Mouse (Mus musculus) kidney, adult 11 months (tissue): ENCODE data around the gene Vstm2b.

ENCODE experiments used
- DNase-seq: peaks from one replicate; pipeline ENCODE4 v3.0.0; 2022

The Vstm2b gene

DNA sequence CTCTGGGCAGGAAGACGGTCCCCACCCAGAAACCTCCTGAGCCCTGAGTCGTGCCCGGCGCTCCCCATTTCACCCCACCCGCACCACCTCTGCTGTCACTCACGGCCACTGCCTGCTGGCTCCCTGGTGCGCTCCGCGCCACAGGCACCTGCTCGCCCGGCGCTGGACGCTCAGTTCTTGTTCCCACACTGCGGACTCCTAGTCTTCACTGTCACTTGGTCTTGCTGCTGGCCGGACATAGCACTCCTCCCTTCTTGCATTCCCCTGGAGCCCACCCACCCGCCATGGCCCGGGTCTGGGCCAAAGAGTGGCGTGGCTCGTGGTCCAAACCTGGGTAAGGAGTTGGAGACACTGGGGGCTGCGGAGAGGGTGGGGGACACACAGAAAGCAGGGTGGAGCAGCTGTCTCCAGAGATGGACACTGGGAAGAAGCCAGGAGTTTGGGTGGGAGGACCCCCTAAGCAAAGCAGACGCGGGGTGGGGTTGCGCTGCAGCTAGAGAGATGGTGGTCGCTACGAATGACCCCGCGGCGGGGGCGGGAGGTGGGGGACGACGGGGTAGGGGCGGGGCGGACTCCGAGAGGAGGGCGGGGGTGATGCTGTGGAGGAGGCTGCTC is at the start of gene Vstm2b:
TSS of gene Vstm2b (plus strand) at position 233 of the 615 bp plus-strand sequence.
- no peak for DNase-seq

DNA sequence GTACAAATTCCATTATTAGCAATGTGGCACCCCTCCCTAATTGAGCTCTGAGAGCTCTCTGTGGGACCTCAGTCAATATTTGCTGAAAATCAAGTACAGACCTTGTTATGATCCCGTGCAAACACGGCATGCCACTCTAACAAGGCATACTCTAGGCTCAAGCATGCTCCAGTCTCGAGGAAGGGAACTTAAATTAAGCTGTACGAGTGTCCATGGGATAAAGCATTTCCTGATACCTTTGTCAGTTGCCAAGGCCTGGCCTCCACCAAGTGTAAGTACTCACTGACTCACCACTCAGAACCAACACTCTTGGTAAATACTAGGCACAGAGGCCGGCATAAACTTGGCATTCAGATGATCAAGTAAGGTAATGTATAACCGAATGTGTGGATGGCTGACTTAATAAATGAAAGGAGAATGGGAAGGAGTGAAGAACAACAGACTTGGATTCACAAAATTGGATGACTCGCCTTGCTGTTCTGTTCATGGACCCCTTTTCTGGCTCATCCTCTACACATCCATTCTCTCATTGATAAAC is 42.0 kb upstream of the Vstm2b start:
- peak; percentile 15 for DNase-seq

DNA sequence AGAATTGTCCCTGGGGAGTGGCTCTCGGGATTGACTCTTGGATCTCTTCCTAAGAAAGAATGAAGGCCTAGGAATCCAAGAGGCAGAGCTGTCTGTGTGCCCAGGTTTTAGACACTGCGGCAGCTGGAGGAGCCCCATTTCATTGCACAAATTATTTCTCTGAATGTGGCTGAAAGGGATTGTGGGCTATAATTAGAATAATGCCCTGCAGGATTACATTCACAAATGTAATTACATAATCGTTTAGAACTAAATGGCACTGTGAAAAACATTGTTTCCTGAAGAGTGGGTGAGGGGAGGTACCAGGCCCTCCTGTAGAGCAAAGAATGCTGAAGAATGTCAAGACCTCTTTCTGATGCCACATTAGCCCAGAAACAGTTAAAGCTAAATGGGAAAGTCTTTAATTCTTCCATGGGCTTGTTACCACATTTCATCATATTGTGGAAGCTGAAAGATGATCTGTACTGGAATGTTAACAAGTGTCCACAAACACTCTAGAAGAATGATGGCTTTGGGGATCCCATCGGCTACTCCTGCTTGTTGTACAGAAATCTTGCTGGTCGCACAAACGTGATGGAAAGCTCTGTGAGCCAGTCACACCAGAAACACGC is 24.6 kb upstream of the Vstm2b start:
- no peak for DNase-seq

DNA sequence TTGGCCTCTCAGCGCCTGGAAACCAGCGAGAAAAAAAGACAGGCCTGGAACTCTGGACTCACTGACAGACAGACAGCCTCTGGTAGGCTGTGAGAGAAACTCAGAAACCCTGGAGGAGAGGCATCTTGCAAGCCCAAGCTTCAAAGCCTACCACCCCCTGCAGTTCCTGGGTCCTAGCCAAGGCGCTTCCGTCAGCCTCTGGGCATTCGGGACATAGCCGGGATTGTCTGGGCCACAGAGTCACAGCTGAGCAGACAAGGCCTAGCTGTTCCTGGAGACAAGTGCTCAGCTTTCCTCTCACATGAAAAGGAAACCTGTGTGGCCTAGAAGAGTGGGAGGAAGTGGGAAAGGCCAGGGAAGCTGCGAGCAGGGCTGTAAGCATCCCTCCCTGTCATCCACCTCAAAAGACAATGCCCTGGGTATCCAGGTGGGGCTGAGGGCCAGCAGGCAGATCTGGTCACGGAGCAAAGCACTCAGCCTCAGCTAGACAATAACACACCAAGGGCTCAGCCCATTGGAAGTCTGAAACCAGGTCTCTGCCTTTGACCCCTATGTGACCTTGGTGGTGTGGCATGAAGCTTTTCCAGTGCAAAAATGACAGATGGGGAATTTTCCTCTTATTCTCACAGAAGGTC is 13.2 kb upstream of the Vstm2b start:
- DNase-seq: peak; percentile 49

DNA sequence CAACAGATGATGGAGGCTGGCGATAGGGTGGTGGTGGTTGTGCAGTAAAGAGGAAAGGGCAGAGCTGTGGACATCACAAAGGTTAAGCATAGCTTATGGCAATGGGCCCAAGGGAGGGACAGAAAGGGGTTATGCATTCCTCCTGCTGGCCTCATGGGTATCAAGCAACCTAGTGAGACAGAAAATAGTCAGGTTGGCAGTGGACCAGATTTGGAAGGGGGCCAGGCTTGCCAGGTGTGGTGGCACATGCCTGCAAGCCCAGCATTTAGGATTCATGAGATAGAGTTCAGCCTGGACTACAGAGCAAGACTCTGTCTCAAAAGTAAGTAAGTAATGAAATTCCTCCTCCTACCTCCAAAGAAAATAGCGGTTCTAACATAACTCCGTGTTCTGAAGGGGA is 9.8 kb upstream of the Vstm2b start:
- no peak for DNase-seq

DNA sequence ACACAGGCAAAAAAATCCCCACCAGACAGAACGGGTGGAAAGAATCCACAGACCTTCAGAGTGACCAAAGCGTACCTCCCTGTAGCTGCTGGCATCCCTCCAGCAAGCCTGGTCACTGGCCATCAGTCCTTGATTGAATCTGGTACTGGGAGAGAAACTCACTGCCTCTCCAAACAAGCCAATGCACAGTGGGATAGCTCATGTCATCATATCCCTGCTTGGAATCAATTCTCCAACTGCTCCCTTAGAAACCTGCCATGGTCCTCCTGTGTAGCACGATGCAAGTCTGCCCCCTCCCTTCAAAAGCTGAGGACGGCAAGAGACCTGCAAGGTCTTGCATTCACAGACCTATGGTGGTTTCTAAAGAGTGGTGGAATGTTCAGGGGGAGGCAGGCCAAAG is 1.2 kb upstream of the Vstm2b start:
- DNase-seq: no peak

DNA sequence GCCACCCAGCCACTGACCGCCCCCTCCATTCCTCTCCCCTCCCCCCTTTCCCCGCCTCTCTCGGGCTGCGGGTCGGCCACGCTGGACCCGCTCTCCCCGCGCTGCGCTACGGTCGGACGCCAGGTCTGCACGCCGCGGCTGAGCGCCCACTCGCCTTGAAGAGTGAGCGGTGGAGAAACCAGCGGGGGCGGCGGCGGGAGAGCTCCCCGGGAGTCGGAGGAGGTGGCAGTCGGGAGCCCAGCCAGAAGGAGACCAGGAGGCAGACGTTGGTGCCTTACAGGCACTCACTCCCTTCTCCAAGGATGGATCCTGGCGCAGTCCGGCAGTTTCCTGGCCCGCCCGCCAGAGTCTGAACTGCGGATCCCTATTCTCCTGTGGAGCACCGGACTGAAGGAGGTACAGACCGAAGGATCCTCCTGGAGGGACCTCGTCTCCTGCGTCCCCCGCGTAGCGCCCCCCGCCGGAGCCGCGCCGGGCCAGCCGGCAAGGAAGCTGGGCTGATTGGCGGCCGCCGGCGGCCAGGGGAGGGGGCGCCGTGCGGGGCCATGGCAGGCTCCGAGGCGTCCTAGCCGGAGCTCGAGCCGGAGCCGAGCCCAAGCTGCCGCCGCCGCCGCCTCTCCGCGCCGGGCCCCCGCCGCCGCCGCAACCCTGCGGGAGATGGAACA is 715 bp downstream of the Vstm2b start:
- no peak for DNase-seq

DNA sequence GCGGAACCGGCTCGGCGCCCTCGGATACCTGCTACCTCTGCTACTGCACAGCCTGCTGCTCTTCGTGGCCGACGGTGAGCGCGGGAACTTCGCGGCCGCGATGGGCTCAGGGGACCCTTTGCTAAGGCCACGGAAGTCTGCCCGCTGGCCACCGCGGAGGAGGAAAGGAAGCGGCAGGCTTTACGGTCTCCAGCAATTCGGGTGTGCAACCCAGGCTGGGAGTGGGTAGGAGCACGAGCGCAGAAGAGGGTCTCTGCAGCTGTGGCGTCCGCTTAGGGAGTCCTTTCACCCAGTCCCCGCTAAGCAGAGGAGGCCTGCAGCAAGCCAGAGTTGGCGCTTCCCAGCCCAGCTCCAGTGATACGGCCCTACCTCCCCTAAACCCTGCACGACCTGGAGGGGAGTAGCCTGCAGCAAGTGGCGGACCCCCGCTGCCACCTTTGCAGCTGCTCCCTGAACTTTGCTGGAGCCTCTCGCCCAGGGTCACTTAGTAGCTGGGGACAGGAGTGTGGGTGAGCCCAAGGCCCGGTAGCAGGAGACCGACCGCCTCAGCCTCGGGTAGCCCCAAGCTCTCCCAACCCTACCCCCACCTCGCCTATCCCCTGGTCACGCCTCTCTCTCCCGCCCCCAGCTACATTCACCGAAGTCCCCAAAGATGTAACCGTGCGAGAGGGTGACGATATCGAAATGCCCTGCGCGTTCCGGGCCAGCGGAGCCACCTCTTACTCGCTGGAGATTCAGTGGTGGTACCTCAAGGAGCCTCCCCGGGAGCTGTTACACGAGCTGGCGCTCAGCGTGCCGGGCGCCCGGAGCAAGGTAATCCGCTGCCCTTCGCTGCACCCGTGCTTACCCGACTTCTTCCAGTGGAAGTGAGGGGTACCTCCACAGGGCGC is 1.5 kb downstream of the Vstm2b start:
- no peak for DNase-seq

DNA sequence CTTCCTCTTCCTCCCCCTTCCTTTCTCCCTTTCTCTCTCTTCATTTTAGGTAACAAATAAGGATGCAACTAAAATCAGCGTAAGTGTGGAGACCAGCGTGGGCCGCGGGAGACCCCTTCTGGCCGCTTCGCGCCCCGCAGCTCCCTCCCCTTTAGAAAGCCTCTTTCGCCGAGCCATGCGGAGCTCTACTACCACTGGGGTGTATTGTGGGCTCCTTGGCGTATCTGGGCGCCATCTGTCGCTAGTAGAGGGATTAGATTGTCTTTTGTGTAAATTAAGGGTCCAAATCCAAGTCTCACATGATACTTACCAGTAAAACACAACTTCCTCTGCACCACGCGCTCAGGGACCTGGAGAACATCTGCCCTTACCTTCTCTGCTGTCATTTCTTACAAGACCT is 3.1 kb downstream of the Vstm2b start:
- peak; percentile 46 for DNase-seq

DNA sequence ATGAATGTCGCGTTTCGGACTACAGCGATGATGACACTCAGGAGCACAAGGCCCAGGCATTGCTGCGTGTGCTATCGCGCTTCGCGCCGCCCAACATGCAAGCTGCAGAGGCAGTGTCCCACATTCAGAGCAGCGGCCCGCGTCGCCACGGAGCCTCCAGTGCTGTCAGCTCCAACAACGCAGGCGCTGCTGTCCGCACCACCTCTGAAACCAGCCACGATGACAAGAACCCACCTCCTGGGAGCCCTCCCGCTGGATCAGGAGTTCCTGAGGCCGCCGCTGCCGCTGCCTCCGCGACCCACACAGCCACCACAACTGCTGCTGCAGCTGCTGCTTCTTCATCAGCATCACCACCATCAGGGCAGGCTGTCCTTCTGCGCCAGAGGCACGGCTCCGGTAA is 4.4 kb downstream of the Vstm2b start:
- no peak for DNase-seq

DNA sequence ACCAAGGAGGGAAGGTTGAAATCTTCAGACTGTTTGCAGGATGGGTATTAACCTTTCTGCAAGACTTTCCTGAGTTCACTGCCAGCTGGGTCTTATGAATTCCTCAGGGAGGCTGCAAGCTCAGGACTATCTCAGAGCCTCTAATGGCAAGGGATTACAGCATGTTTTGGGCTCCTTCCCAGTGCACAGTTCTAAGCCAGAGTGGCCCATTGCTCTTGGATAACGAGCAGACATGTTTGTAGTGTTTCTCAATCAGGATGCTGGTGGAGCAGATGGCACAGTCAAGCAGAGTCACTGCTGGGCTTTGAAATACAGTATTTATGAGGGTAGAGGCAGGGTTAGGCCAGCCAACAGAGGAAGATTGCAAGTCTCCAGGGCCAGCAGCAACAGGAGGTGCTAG is 8.4 kb downstream of the Vstm2b start:
- no peak for DNase-seq

DNA sequence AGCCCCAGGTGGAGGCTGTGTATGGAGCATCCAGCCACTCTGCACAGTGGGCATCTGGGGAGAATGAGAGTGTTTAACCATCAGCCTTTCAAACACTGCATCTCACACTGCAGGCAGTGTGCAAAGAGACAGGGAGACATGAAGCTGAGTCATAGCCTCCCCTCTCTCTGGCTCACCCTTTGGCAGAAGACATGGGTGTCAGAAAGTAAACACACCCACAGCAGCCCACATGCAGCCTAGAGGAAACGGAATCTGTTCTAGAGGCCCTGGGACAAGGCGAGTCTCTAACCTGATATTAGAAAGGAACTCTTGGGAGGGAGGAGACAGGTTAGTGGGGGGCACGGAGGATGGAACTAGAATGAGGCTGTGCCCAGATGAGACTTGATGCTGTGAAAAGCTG is 18.6 kb downstream of the Vstm2b start:
- no peak for DNase-seq

DNA sequence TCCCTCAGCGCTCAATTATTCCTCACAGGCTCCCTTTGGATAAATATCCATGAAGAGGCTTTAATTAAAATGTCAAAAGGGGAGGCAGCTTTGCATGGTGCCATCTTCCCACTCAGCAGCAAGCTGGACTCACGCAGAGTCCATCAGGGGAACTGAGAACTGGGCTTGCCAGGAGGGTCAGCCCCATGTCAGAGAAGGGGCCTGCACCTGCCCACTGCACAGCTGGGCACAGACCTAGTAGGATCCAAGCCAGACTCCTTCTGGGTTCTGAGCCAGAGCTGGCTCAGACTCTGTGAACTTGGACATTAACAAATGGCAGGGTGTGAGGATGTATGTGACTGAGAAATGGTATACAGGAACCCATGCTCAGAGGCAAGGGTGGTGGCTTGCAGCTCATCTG is 22.0 kb downstream of the Vstm2b start:
- DNase-seq: no peak

DNA sequence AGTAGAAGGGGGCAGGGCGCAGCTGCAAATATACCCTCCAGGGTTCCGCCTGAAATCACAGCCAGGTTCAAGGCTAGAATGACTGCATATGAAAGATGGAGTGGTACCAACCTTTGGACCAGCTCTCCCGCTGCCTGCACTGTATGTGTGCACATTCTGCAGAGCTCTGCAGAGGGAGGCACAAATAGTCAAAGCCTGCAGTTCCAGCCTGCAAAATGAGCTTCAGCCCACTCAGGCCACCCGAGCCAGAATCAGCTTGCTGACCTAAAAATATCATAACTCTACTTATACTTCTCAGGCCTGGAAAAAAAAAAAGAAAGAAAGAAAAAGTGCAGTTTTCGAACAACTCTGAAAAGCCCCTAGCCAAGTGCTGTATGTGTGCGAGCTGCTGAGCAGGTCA is 23.2 kb downstream of the Vstm2b start:
- DNase-seq: no peak

DNA sequence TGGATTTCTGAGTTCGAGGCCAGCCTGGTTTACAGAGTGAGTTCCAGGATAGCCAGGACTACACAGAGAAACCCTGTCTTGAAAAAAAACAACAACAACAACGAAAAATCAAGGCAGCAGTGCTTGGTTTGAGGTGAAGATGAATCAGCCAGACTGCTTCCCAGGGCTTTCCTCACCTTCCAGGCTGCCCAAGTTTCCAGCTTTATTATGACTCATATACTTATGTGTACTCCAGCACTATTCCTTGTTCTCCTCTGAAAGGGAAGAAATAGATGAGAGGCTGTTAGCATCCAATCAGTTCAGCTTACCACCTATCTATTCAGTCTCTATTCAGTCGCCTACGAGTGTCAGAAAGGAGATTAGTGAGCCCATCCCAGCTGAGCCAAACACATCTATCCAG is 24.7 kb downstream of the Vstm2b start:
- DNase-seq: no peak

DNA sequence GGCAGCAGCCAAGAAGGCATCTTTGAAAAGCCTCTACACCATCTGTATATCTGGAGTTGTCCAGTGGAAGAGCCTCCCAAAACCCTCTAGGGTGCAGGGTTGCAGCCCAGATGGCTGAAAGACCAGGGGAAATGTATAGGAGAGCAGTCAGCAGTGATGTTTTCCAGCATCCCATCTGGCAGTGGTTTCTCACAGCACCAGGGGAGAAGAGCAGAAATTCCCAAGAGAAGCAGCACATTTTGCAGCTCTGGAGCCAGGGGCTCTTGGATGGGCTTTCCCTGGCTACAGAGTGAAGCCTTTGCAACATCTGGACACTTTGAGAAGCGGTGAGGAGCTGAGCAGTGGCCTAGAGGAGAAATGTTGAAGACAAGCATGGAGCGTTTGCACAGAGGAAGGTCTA is 30.3 kb downstream of the Vstm2b start:
- DNase-seq: no peak

DNA sequence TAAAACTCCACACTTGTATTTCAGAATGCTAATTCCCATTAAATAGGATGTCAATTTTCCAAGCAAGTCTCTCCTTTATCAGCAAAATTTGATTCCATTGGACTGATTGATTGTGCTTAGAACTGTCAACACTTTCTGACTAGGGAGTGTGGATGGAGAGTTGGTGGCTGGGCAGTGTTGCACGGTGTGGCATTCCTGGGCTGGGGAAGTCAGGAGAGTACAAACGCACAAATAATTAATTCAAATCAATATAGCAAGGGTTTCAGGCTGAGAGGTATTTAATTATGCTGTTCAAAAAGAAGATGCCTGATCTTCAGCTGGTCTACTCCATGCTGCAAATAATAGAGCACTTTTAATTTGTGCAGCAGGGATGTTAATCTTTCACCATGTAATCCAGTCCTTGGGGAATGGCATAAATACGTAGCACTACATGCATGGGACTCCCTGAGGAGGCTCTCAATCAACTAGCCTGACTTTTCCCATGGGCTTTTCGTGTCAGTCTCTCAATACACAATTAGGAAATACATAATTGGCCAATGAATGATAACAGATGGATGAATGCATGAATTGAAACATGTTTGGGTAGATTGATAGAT is 38.6 kb downstream of the Vstm2b start:
- DNase-seq: no peak

DNA sequence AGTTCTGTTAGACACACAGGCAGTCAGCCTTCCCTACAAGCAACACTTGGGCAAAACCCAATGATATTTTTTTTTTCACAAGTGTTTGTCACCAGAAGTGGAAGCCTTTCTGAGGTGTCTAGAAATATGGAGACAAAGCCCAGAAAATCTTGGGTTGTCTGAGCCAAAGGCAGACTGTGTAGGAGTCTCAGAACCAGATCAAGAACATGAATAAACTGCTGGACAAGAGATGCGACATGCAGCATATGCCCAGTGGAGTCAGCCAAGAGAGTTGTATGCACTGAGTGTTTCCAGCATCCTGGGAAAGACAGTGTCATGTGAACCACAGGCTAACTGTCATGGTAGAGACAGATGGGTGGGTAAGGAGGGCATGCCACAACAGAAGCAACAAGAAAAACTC is 41.2 kb downstream of the Vstm2b start:
- no peak for DNase-seq

DNA sequence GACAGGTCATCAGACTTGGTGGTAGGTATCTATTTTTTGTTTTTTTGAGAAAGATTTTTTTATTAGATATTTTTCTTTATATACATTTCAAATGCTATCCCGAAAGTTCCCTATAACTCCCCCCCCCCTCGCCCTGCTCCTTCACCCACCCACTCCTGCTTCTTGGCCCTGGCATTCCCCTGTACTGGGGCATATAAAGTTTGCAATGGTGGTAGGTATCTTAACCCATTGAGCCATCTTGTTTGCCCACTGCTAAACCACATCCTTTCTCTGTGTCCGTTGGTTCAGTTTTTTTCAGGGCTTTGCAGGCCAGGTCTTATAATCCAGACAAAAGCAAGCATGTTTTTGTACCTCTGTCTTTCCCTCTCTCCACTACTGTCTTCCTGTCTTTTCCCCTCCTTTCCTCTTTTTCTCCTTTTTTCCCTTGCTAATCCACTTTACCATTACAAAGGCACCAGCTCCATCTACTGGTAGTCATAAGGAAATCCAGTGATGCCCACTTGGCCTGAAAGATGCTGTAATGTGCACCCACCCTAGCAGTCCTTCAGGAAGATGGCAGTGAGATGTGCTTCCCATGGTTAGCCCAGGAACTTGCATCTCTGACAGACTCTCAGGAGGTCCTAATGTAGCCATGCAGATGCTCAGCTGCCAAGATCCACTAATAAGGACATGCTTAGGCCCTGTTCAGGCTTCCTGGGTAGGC is 44.3 kb downstream of the Vstm2b start:
- no peak for DNase-seq
